Mouse (Mus musculus): ENCODE data around the gene Srcin1.

DNA sequence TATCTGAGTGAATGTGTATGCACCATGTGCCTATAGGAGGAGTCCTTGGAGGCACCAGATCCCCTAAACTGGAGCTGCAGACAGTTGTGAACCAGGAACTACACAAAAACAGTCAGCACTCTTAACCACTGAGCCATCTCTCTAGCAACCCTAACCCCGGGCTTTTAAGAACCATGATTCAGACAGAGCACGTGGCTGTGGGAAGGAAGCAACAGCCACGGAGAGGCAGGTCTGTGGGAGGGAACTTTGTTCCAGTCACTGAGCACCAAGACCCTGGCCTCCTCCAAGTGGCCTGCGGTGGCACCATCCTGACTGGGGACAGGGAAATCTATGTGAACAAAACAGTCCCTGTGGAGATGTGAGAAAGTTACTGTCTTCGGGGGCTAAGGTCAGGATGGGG is 15.9 kb upstream of the Srcin1 start:
- TF ChIP-seq TAL1 (IDR thresholded peaks at IDR 0.05; ENCODE audit: low read length) (no peak), GATA1 (IDR thresholded peaks at IDR 0.05; ENCODE audit: low read length) (no peak)

All from erythroblast, embryonic 14.5 days (primary cell).